13 mouse cellular contexts compared by ENCODE assay signal in genomic region chr5:103726281-103726938, GRCm38 (mm10). TPM values are rescaled to one million over a fixed set of nuclear protein-coding genes. Genes with fewer than 3 reads are reported as not detected.
DNase-seq lines count a peak whose midpoint lies in the region; ATAC-seq and TF ChIP-seq lines count a peak whose summit lies in the region.
"Had no signal": no experiment of that assay in that cellular context is flagged by ENCODE, and none has a peak within 500 bp of the region (broad histone marks: within the 10 kb centered on the region; RNA-seq: fewer than 3 reads in every experiment).

No protein-coding gene starts in this region.

- H3K27ac ChIP-seq in heart, embryonic 15.5 days, result no peak overlapping the region
- H3K27ac ChIP-seq in bone marrow macrophage, adult 2 months (ENCODE audit: insufficient read depth, low read depth, low read length), result peak overlapping the region; percentile 73
- H3K27ac ChIP-seq: embryonic facial prominence, embryonic 13.5 days; hindbrain, embryonic 10.5 days had no signal

- no peaks in the 10 kb centered on the region for H3K36me3 ChIP-seq in heart, embryonic 15.5 days
- H3K36me3 ChIP-seq: embryonic facial prominence, embryonic 13.5 days; hindbrain, embryonic 10.5 days had no signal

- WGBS in heart, embryonic 15.5 days, result 38% methylated on average over 8 of the region's 8 CpGs

- no peak overlapping the region for H3K9ac ChIP-seq in heart, embryonic 15.5 days
- H3K9ac ChIP-seq: embryonic facial prominence, embryonic 13.5 days; lung, embryonic 14.5 days had no signal

- H3K27me3 ChIP-seq in heart, embryonic 15.5 days, result no peaks in the 10 kb centered on the region
- H3K27me3 ChIP-seq: embryonic facial prominence, embryonic 13.5 days had no signal

- no peak overlapping the region for H3K4me3 ChIP-seq in heart, embryonic 15.5 days
- H3K4me3 ChIP-seq in bone marrow macrophage, adult 2 months (ENCODE audit: insufficient read depth, low read length), result no peak overlapping the region
- H3K4me3 ChIP-seq: embryonic facial prominence, embryonic 13.5 days; hindbrain, embryonic 10.5 days had no signal

- peak; percentile 47; the same call in 1 of the 2 replicates for ATAC-seq in heart, embryonic 15.5 days (replicated peaks; ENCODE audit: insufficient number of reproducible peaks, insufficient read depth, low FRiP score, low read depth)

- TF ChIP-seq CTCF in bone marrow macrophage, adult 2 months (IDR thresholded peaks at IDR 0.05; ENCODE audit: low read depth, low read length), result no peak

- H3K9me3 ChIP-seq in heart, embryonic 15.5 days (replicated peaks), result no peaks in the 10 kb centered on the region
- H3K9me3 ChIP-seq: embryonic facial prominence, embryonic 13.5 days; hindbrain, embryonic 10.5 days had no signal

- DNase-seq in heart, adult 9 months (ENCODE audit: low spot score in 2 of 2), result no peak
- DNase-seq in B cell, adult 2 months, result peak; percentile 66 to 68
- peak; percentile 63 for DNase-seq in retina, adult 2 months (ENCODE audit: low read depth, low spot score)
- no peak for DNase-seq in urinary bladder, adult 18-20 months (ENCODE audit: low spot score in 2 of 2)
- no peak for DNase-seq in cerebellum, postnatal 14 days
- DNase-seq in kidney, adult 18-20 months, result no peak
- DNase-seq: adrenal gland, postnatal 36 days; gastrocnemius, postnatal 10 days; lung, embryonic 14.5 days had no signal

- no peaks in the 10 kb centered on the region for H3K4me1 ChIP-seq in heart, embryonic 15.5 days (replicated peaks)
- peaks cover 67% of the 10 kb centered on the region for H3K4me1 ChIP-seq in bone marrow macrophage, adult 2 months (ENCODE audit: control insufficient read depth, insufficient read depth, low read length)

- no peak overlapping the region for H3K4me2 ChIP-seq in heart, embryonic 15.5 days
- H3K4me2 ChIP-seq: embryonic facial prominence, embryonic 13.5 days; lung, embryonic 14.5 days had no signal

- TF ChIP-seq POLR2A in bone marrow macrophage, adult 2 months (IDR thresholded peaks at IDR 0.05; ENCODE audit: borderline replicate concordance, low read depth, low read length), result no peak

RNA-seq across cellular contexts. Expression of gene Aff1, which starts 34.2 kb away (rescaled TPM):
- polyA plus RNA-seq in heart, embryonic 15.5 days (2015; fragmentation: Nextera tagmentation; extraction: Ambion mirVana), result 7.6 and 11.9 TPM in 2 replicates
- polyA plus RNA-seq in bone marrow macrophage, adult 2 months (2012; ENCODE audit: insufficient read depth, insufficient read length, missing spikeins), result 44.1 and 45.3 TPM in 2 replicates

Comparison
In these comparisons a context has a peak if more than half of its experiments do, and no peak if none do; other contexts are left out.
1. DNase-seq: peak in B cell, adult 2 months (2 of 2) and retina, adult 2 months (single experiment); none in heart, adult 9 months (0 of 2), urinary bladder, adult 18-20 months (0 of 2), cerebellum, postnatal 14 days (0 of 2) and kidney, adult 18-20 months (single experiment).